Mouse (Mus musculus): Measurements from ENCODE around the gene Cmpk1.

Gene Cmpk1

DNA sequence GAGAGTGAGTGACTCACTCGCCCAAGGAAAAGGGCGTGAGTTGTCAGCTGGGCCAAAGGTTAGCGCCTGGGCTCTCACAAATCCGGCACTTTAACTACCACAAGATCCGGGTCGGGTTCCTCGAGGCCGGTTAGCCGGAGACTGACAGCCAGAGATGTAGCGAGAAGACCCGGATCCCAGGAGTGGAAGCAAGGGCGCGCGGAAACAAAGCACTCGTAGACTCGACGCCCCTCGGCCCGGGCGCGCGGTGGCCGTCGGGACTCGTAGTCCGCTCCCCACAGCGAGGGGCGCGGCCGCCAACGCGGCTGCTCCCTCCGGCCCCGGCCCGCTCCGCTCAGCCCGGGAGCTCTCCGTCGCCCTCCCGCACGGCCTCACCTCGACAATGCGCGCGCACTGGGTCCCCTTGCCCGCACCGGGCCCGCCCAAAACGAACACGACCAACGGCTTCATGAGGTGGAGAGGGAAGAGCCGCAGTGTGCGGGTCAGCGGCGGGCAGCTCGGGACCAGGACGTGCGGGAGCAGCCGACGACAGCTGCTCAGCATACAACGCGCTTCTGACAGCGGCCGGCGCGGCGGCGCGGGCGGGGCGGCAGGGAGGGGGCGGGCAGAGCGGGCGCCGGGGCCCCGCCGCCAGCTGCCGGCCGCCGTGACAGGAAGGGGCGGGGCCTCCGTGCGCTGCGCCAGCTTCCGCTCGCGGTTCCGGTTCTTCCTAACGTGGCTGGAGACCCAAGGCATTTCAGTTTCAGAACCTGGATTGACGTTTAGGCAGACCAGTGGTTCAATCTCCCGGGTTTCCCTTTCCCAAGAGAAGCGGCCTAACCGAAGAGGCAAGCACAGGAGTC lies at the start of gene Cmpk1:
Gene Cmpk1, minus strand, starts transcription at position 651 of the 842 bp plus-strand sequence.
- DNase-seq (ENCODE audit: inconsistent age in 2 of 2, low spot score in 1 of 2), result peak; percentile 90 to 95

DNA sequence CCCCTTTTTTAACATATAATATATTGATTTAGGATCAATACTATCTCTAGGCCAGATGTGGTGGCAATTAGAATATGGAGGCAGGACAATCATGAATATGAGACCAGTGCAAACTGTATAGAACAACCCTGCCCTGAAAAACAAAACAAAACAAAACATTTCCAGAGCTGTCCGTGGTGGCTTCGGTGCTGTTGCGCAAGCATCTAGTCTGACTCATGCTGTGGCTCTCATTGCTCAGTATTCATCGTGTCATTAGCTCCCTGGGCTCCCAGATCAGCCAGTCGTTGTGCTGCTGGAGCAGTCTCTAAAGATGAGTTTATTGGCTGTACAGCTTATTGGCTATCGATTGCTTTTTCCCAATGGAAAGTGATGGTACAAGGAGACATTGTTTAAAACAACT lies 48.0 kb upstream of the Cmpk1 start:
- DNase-seq (ENCODE audit: inconsistent age in 2 of 2, low spot score in 1 of 2), result peak; percentile 37 to 73

DNA sequence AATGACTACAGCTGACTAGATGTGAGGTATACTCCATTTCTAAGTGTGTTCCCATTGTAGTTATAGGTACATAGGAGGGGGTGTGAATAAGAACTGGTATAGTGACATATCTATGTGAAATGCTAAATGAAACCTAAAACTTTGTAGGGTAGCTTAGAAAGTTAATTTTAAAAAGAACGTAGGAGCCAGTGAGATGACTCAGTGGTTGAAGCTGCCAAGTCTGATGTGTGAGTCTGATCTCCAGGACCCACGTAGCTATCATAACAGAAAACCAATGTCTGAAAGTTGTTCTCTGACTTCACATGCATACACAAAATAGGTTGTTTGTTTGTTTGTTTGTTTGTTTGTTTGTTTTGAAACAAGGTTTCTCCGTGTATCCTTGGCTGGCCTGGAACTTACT lies 33.0 kb upstream of the Cmpk1 start:
- DNase-seq (ENCODE audit: inconsistent age in 2 of 2, low spot score in 1 of 2), result no peak

DNA sequence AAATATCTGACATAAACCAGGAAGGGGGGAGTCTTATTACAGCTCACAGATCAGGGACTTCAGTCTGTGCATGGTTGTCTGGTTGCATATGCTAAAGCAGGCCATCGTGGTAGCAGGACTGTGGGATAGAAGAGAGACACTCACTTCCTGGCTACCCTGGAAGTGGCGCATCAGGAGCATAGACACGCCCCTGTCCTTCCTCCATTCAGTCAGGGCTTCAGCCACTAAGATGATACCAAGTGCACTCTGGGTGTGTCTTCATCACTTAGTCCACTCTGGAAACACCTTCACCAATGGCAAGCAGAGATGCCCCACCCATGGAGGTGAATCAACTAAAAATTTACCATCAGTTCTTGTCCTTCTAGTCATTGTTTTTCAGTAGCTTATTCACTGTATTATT lies 27.2 kb upstream of the Cmpk1 start:
- DNase-seq (ENCODE audit: inconsistent age in 2 of 2, low spot score in 1 of 2), result no peak

DNA sequence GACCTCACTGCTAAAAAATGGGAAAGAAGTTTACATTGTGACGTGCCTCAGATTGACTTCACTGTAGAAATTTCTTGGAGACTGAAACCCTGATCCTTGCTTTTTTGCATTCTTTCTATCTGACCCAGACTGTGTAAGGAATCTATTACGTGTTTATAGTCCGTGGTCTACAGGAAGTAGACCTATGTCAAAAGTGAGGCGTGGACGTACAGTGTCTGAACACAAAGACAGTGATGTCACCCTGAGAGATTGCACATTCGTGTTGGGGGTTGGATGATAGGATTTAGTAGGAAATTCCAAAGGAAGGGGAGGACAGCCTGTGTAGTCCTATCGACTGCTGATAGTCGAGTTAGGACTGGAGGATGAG lies 13.4 kb upstream of the Cmpk1 start:
- DNase-seq (ENCODE audit: inconsistent age in 2 of 2, low spot score in 1 of 2), result no peak

DNA sequence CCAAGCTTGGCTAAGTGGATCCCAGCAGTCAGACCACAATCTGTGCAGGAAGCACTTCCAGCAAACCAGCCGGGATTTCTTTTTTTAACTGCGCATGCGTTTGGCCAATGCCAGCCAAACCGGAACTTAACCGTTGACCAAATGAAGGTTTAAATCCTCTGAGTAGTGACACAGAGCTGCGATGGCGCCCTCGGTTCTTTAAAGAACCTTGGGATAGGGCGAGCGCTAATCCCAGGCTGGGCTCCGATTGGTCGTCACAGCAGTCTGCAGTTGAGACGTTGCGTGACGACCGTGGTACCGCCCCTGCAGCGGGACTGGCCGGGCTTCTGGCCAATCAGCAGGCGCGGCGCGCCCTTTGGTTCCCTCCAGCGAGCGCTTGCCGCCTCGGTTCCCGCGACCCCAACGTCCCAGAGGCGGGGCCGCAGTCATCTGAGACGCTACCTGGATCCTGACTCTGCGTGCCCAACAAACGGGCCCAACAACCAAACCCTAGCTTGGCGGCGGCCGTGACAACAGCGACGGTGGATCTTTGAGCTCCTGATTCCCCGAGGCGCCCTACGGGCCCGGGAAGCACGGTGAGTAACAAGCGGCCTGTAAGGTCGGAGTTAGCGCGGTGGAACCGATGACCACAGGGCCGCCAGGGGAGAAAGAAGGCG lies 12.9 kb upstream of the Cmpk1 start, which contains the start of gene Stil:
Gene Stil, plus strand, starts transcription at position 387 of the 656 bp plus-strand sequence.
- peak; percentile 96 to 98 for DNase-seq (ENCODE audit: inconsistent age in 2 of 2, low spot score in 1 of 2)

DNA sequence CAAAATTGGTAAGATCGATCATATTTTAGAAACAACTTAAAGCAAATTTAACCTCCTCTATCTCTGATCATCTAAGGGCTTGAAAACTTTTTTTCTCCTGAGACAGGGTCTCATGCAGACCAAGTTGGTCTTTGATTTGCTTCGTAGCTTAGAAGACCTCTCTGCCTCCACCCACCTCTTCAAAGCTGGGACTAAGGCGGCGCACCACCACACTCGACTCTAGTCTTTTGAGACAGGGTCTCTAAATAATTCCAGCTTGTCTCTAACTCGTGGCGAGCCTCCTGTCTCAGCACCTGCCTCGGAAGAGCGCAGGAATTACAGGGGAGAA lies 12.4 kb upstream of the Cmpk1 start:
- DNase-seq (ENCODE audit: inconsistent age in 2 of 2, low spot score in 1 of 2), result no peak

DNA sequence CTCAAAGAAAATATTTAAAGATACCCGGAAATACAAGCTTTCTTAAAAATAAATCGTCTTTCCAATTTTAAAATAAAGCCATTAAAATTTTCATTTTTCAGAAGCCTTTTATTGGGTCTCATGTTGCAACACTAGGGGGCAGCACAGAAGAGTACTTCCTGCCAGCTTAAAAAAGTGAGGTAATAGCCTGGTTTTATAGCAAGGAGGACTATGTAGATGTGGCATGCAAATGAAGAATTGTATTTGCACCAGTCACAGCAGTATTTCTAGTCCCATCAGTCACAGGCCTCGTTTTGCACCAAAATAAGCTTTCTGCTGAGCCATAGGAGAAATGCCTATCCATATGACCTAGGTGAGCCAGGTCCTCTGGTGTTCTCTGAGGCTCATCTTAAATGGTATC lies 10.0 kb upstream of the Cmpk1 start:
- peak in 1 of 2 experiments; percentile 75 for DNase-seq (ENCODE audit: inconsistent age in 2 of 2, low spot score in 1 of 2)

DNA sequence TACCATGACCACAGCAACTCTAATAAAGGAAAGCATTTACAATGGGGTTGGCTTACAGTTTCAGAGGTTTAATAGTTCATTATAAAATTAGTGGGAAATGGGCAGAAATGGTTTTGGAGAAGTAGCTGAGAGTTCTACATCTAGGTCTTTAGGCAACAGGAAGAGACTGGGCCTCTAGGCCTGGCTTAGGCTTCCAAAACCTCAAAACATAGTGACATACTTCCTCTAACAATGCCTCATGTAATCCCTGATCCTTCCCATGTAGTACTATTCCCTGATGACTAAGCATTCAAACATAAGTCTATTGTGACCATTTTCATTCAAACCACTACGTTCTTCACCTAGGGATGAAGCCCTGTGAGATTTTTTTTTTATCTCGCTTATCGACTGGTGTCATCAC lies 7.2 kb upstream of the Cmpk1 start:
- DNase-seq (ENCODE audit: inconsistent age in 2 of 2, low spot score in 1 of 2), result no peak

DNA sequence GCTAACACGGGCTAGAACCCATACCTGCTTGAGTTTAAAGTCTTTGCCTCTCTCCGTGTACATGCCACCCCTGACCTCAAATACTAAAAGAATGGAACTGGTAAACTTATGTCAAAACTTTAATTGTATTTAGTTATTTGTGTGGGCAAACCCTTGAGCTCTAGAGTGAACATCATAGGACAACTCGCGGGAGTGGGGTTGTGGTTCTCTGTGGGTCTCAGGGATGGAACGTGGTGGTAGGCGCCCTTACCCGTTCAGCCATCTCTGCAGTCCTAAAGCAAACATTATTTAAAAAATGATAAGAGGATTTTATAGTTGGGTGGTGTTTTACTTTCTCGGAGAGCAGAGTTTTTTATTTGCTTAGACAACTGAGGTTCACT lies 840 bp downstream of the Cmpk1 start:
- no peak for DNase-seq (ENCODE audit: inconsistent age in 2 of 2, low spot score in 1 of 2)

DNA sequence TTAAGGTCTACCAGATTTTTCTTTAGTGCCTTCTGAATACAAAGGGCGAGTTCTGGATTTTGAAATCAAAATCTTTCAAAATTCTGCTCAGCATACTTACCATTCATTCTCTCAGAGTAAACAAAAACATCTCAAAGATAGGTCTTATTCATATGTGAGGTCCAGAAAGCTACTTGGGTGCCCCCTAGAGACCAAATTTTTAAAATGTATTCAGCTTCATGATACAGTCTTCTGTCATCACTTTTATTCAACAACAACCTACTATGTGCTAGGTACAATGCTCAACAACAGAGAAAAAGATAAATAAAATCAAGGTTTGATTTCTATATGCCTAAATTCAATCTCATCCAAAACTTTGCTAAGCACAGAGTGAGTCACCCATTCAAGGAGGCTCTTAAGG lies 4.0 kb downstream of the Cmpk1 start:
- DNase-seq (ENCODE audit: inconsistent age in 2 of 2, low spot score in 1 of 2), result peak in 1 of 2 experiments; percentile 73

DNA sequence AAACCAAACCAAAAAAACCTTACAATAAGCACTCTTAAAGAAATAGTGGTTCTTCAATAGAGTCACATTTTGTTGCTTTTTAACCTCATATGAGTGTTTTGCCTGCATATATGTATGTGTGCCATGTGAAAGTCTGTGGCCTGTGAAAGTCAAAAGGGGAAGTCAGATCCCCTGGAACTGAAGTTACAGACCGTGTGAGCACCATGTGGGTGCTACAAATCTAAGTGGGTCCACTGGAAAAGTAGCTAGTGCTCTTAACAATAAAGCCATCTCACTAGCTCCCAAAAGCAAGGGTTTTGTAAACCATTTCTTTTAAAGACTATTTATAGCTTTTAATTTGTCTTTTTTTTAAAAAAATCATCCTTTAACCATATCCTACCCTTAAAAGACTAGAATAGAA lies 4.4 kb downstream of the Cmpk1 start:
- no peak for DNase-seq (ENCODE audit: inconsistent age in 2 of 2, low spot score in 1 of 2)

DNA sequence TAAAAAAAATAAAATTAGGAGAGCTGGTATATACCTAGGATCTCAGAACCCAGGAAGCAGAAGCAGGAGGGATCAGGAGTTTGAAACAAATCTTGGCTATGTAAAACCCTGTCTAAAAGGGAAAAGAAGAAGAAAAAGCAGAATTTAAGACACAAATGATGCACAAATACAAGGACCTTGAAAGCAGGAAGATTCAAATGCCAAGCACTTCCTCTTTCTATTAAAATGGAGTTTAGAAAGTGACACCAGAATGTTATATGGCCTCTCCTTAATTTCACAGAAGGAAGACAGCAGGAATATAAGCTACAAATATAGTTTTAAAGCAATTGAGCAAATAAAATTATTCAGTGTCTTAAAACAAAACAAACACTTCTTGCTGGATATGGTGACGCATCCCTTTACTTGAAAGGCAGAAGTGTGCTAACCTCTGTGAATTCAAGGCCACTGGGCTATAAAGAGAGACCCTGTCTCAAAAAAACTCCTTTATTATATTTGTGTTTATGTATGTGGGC lies 13.8 kb downstream of the Cmpk1 start:
- no peak for DNase-seq (ENCODE audit: inconsistent age in 2 of 2, low spot score in 1 of 2)

DNA sequence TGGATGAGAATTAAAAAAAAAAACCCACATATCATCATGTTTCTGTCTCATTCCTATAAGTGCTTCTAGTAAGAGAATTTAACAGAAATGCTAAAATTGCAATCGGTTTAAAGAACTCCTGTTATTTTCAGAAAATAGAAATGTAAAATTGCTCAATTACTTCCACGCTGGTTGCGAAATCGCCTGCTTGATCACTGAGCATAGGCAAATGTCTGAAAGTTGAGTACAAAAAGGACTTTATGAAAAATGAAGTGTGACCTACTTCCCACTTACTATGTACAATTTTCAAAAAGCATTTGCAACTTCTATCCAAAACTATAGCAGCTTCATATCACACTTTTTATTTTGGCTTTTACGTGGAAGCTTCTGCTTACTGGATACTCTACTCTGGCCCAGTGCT lies 16.3 kb downstream of the Cmpk1 start:
- peak in 1 of 2 experiments; percentile 57 for DNase-seq (ENCODE audit: inconsistent age in 2 of 2, low spot score in 1 of 2)

DNA sequence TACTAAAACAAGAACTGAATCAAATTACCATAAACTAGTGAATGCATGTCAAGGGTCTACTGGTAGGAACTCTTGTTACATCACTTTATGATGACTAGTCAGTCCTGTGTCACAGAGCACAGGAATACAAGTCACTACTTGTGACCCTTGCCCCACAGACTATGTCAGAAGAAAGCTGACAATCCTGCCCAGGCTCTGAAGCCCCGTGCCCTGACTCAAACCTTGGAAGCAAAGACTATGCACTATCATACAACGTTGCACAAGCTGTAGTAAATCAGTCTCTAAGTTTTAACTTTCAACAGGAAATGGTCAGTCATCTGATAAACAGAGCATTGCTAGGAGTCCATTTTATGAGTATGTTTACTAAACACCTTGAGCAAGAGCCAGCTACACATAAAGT lies 26.2 kb downstream of the Cmpk1 start:
- peak in 1 of 2 experiments; percentile 56 for DNase-seq (ENCODE audit: inconsistent age in 2 of 2, low spot score in 1 of 2)

DNA sequence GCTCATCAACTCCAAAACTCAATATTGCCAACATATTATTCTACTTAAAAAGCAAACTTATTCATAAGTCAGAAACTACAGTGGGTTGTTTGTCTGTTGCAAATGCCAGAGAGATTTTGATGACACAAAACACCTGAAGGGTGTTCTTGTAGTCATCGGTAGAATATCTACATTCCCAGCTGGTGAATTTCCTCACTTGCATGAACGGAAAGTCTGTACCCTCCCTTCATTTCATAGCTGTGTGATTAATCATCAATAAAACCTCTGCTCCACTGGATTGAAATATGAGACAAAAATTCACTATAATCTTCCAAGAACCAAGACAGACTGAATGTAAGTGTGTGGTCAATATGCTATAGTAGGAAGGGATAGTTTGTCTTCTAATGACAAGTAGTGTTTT lies 27.5 kb downstream of the Cmpk1 start:
- DNase-seq (ENCODE audit: inconsistent age in 2 of 2, low spot score in 1 of 2), result no peak

DNA sequence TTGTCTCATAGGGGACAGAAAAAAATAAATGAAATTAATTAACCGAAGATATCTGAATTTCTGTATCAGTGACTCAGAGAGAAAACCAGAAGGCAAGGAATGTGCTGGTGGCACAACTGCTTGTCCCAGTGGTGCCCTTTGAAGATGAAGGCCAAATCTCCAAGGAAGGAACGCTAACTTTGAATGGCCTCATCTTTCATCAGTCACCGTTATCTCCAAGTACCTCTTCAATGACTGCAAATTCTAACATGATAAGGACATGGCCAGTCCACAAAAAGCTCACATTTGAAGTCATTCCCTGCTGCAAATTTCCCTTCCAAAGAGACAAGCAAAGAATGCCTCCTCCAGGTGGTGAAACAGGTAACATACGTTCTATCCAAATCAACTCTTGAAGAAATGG lies 28.3 kb downstream of the Cmpk1 start:
- peak; percentile 45 to 84 for DNase-seq (ENCODE audit: inconsistent age in 2 of 2, low spot score in 1 of 2)

DNA sequence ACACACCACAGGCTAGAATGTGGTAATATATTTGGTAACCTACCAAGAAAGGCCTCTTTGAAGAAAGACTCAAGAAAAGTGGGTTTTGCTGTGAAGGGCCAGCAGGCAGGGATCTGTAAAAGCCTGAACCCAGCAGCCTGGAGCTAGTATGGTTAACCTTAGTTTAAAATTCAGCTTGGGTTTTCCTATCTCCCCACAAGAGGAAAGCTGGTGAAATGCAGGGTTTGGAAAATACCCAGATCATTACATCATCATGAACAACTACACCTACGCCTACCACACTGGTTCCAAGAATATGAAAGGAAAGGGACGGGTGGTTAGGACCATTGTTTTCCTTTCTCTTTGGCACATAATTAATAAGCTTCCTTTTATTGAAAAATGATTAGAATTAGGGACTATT lies 28.8 kb downstream of the Cmpk1 start:
- DNase-seq (ENCODE audit: inconsistent age in 2 of 2, low spot score in 1 of 2), result peak in 1 of 2 experiments; percentile 67

DNA sequence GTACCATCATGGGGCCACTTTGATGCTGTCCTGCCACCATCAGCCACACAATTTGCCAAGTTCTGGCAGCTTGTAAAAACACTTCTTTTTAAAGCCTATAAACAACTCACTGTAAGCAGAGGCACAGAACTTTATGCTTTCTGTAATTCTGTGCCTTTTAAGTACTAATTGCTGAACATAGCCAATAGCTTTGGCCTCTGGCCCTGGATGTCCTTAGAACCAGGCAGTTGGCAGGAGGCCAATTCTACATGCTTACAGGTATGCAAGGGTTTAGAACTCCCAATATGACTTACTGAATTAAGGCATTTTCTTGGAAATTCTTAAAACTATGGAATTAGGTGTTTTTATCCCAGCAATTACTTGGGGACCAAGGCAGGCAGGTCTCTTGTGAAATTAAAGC lies 29.6 kb downstream of the Cmpk1 start:
- DNase-seq (ENCODE audit: inconsistent age in 2 of 2, low spot score in 1 of 2), result peak in 1 of 2 experiments; percentile 70

DNA sequence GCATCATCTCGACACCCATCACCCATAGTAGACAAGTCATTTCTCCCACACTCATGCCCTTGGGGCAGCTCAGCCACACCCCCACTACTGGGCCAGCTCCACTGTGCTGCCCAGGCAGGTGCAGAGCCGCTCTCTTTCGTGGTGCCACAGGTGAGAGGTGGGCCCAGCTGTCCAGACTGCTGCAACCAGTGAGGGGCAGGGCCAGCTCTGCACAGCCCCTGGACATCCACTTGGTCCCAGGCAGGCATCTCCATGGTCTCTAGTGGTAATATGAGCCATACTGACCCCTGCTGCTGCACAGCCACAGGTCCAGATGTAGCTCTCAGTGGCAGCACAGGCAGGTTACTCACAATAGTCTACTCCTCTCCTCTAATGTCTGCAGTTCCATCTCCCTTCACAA lies 33.9 kb downstream of the Cmpk1 start:
- DNase-seq (ENCODE audit: inconsistent age in 2 of 2, low spot score in 1 of 2), result no peak

DNA sequence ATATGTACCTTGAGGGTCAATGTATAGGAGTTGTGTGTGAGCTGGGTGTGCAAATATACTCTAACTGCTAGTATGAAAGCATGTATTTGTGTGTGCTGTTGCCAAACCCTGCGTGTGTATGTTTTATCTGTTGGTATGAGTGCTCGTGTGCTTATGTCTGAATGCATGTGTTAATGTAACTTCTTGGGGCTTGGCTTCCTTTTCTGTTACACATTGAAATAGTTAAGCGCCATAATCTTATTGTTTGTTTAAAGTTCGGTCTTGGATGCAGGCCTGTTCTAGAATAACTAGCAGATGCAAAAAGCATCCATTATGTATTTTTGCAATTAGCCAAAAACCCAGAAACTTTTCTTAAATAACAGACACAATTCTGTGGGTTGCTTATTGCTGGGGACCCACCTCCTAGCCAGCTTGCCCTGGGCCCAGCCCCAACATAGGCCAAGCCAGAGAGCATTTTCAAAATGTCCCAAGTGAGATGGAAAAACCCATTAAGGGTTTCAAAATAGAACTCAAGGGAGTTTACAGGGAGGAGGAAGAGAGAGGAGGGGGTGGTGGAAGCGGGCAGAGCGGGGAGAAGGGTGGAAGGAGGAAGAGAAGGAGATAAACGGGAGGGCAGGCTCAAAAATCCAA lies 39.1 kb downstream of the Cmpk1 start:
- DNase-seq (ENCODE audit: inconsistent age in 2 of 2, low spot score in 1 of 2), result no peak

DNA sequence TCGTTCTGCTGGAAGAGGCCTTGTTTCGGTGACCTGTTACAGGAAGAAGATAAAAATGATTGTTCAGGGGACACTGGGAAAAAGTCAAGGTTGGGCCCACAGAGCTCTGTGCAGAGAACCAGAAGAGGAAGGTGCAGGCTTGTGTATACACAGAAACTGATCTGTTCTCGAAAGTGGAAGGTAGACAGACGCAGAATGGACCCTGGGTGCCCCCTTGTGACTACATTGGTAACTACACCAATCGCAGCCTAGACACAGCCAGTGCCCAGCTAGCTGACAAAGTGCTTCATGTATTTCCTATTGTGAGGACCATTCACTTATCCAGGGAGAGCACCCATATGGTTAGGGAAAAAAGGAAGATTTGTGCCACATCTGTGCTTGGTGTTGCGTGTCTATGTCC lies 39.6 kb downstream of the Cmpk1 start:
- peak; percentile 85 to 97 for DNase-seq (ENCODE audit: inconsistent age in 2 of 2, low spot score in 1 of 2)
